Mouse (Mus musculus): ENCODE measurements around the gene Axl.
"Not testable (repeated sequence)": the region's sequence is repeated elsewhere in the genome, so short reads cannot be mapped to it uniquely, and the experiment has no call there.

The Axl gene

DNA sequence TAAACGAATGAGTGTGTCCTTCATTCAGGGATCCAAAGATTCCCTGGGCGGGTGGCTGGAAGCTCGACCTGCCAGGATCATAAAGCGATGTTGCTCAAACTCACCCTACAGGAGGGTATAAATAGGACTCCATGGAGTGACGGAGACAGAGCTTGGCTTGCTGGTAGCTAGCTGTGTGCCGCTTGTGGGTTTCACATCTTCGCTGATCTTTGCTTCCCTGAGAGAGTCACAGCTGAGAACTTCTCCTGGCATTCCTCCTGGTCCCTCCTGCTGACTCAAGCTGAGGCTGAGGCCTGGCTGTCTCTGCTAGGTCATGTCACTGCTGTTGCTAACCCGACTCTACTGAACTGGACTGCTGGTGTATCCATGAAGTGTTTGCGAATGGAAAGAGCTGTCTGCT is 4.5 kb upstream of the Axl start:
- DNase-seq = not testable (repeated sequence)

DNA sequence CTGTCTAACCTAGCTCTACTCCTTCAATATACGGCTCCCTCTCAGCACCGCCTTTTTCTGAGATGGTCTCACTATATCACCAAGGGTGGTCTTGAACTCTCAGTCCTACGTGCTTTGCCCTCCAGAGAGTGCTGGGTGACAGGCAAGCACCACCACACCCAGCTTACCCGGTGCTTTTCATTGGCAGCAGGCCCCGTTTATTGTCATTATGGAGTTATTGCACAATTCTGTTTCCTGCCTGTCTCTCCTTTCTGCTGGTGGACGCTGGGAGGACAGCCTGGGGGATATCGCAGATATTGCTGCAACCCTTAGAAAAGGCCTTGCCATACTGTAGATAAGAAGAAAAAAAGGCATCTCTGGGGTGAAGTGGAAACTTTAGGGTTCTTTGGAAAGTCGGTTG is 2.1 kb upstream of the Axl start:
- DNase-seq = no peak

GRCm38 (mm10) chr7:25789129-25789440 is 580 bp upstream of the Axl start:
- DNase-seq = no peak

GRCm38 (mm10) chr7:25787456-25788219 is 867 bp downstream of the Axl start:
- no peak for DNase-seq

- no peak for DNase-seq
Measured at GRCm38 (mm10) chr7:25786974-25787373, 1.5 kb downstream of the Axl start.

DNA sequence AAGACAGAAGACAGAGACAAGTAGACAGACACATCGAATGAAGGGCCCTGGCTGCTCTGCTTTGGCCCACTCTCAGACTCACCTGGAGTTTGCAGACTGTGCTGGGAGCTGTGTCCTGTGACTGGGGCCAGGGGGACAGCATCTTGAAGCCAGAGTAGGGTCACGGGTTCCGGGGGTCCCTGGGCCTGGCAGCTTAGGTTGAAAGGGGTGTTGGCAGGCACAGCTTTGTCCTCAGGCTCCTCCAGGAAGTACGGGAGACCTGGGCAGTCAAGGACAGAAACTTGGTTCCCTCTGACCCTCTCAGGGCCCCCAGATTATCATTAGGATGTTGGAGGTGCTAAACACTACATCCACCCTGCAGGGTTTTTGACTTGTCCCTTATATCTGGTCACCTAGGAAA is 2.8 kb downstream of the Axl start:
- no peak for DNase-seq

DNA sequence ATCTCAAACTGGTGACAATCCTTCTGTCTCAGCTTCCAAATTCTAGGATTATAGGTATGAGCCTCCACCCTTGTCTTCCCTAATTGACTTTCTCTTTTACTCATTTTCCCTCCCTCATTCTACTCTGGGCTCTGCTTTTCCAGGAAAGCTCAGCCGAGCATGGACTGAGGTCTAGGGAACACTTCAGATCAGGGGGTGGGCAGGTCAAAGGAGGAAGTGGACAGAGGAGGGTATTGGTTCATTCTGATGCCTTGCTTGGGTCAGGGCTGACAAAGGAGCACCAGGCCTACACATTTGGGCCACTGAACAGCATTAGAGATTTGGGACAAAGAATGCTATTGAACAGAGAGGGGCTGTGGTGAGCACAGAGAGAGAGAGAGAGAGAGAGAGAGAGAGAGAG is 3.7 kb downstream of the Axl start:
- no peak for DNase-seq

GRCm38 (mm10) chr7:25783746-25784145 is 4.8 kb downstream of the Axl start:
- DNase-seq = no peak

- no peak for DNase-seq
Measured at GRCm38 (mm10) chr7:25782744-25783143, 5.8 kb downstream of the Axl start.

GRCm38 (mm10) chr7:25781937-25782610 is 6.4 kb downstream of the Axl start:
- no peak for DNase-seq

GRCm38 (mm10) chr7:25781321-25781936 is 7.1 kb downstream of the Axl start:
- peak; percentile 86 for DNase-seq

GRCm38 (mm10) chr7:25780753-25781152 is 7.8 kb downstream of the Axl start:
- no peak for DNase-seq

- DNase-seq = no peak
Measured at GRCm38 (mm10) chr7:25780021-25780420, 8.5 kb downstream of the Axl start.

- DNase-seq = no peak
Measured at GRCm38 (mm10) chr7:25768229-25768628, 20.3 kb downstream of the Axl start.

DNA sequence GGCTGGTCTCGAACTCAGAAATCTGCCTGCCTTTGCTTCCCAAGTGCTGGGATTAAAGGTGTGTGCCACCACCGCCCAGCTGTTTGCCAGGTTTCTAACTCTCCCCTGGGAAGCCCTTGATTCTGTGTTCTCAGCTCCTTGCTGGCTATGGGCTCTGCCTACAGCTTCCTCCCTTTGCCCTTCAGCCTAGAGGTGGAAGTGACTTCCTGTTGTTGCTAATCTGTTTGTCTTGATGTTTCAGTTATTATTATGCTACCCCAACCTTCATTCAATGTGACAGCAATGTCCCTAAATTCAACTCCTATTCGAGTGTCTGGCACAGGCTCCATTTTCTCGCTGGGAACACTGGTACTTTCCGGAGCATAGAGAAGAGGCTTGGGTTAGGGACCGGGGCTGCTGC is 22.4 kb downstream of the Axl start:
- DNase-seq = no peak

- DNase-seq = no peak
Measured at GRCm38 (mm10) chr7:25764221-25764620, 24.3 kb downstream of the Axl start.

DNA sequence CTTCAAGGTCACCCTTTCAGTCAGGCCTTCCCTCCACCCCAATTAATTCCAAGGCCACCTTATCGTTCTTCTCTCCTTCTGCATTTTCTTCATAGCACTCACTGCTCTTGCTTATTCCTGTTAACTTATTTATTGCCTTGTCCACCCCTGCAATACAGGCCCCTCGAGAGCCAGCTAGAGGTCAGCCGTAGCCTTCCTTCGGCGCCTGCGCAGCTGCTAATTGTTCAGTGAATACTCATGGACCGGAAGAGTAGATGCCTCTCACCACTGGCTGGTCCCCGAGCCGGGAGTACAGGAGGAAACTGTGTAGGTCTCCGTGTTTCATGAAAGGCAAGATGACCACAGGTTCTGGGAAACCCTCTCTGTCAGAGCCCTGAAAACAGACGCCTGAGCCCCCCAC is 24.8 kb downstream of the Axl start:
- no peak for DNase-seq

DNA sequence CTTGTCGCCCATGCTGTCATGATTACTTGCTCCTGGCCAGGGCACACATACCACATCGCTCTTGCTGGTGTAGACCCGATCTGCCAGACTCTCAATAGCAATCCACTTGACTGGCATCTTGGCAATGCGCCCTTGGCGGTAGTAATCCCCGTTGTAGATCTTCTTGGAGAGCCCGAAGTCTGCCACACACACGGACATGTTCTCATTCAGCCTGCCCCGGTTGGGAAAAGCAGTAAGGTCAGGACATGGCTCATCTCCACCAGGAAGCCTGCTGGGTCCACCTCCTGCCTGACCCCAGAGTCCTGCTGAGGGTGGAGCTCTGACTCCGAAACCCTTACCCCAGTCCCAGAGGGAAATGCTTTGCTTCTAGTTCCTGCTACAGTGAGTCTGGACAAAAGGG is 27.2 kb downstream of the Axl start:
- DNase-seq = no peak

DNA sequence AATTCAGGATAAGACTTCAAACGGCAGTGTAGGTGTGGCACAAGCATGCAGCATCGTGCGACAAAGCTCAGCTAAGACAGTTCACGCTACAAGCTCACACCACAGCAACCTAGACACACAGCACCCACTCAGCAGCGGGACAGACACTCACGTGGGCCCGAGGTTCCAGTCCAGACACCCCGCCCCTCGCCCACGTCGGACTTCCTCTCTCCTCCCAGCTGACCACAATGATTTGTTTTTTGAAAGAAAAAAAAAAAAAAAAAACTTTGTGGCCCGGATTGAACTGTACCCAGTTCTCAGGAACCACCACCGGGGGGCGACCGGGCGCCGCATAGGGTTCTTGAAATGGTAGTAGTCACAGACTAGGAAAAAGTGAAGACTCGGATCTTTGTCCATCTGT is 32.5 kb downstream of the Axl start:
- peak; percentile 95 for DNase-seq

DNA sequence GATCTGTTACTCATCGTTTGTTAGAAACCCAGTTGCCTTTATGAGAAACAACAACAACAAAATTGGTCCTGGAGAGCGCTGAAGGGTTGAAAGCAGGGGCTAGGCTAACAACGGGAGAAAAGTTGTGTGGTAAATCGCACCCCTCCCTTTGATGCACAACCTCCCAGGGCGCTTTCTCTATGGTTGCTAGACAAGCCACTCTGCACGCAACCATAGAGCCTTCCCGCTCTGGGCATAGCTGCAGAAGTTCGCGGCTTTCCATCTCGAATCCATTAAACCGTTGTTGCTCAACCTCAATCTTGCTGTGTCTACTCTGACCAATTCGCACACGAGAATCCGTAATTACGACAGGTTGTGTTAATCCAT is 33.1 kb downstream of the Axl start:
- DNase-seq = peak; percentile 76

DNA sequence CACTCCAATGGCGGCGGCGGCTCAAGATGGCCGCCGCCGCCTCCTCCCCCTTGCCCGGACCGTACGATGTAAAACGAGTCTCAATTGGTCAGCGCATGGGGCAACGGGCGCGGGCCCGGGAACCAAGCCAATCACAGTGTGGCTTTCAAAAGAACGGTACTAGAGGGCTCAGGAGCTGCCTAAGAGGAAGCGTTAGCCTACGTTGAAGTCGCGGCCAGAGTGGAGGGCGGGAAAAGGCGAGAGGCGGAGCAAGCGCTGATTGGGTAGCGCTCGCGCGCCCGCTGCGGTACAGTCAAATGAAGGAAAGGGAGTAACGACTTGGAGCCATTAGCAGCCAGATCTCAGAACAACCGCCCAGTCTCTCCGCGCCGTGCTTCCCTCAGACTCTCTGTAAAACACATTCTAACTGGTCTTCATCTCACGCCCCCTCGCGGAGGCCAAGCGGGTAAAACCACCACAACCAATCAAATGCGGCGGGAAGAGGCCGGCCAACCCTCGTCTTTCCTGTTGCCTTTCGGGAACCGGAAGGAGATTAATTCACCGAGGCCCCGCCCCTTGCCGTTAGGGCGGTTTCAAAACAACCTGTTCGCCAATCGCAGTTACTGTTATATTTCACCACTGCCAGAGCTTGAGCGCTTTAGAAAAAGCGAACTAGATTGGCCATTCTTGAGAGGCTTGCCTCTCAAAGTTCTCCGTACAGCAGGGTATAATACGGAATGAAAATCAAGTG is 33.6 kb downstream of the Axl start, which contains the start of gene Hnrnpul1:
Gene Hnrnpul1, minus strand, starts transcription at position 20 of the 730 bp plus-strand sequence.
- peak; percentile 99 for DNase-seq

- no peak for DNase-seq
Measured at GRCm38 (mm10) chr7:25754439-25754737, 34.1 kb downstream of the Axl start.

- DNase-seq = no peak
Measured at GRCm38 (mm10) chr7:25753643-25754438, 34.7 kb downstream of the Axl start.
